Mouse (Mus musculus) intestine, postnatal 0 days (tissue): Measurements from ENCODE around the gene Bmper. TPM values are rescaled to one million over a fixed set of nuclear protein-coding genes. Genes with fewer than 3 reads are reported as not detected.

Experiments used
- ATAC-seq: fragments of 200-750 bp; cut with Nextera tagmentation; 2 replicates; pipeline ENCODE4 v1.8.0; 2017; ENCODE audit warnings: mild to moderate bottlenecking, moderate TSS enrichment, moderate library complexity
- H3K27ac ChIP-seq: fragments of 300-500 bp; sonication (generic); 2 replicates; pipeline ENCODE4 v1.5.1; 2014; ENCODE audit warnings: mild to moderate bottlenecking, low read depth, low read length, moderate library complexity
- H3K27me3 ChIP-seq: fragments of 300-500 bp; sonication (generic); replicated peaks from 2 replicates; pipeline ENCODE4 v1.6.1; 2014; ENCODE audit warnings: low read length, mixed read lengths; ENCODE audit not compliant: control insufficient read depth, insufficient read depth
- H3K36me3 ChIP-seq: fragments of 300-500 bp; sonication (generic); 2 replicates; pipeline ENCODE4 v1.6.1; 2014; ENCODE audit warnings: mild to moderate bottlenecking, moderate library complexity; ENCODE audit not compliant: control insufficient read depth, insufficient read depth
- H3K4me1 ChIP-seq: fragments of 300-500 bp; sonication (generic); replicated peaks from 2 replicates; pipeline ENCODE4 v1.6.1; 2014; ENCODE audit warnings: antibody characterized with exemption, low read length, mixed read lengths; ENCODE audit not compliant: control insufficient read depth, insufficient read depth
- H3K4me2 ChIP-seq: fragments of 300-500 bp; sonication (generic); replicated peaks from 2 replicates; pipeline ENCODE4 v1.6.1; 2014; ENCODE audit warnings: low read depth, mild to moderate bottlenecking, moderate library complexity
- H3K4me3 ChIP-seq: fragments of 300-500 bp; sonication (generic); 2 replicates; pipeline ENCODE4 v1.5.1; 2014; ENCODE audit warnings: low read depth, low read length
- H3K9ac ChIP-seq: fragments of 300-500 bp; sonication (generic); 2 replicates; pipeline ENCODE4 v1.6.1; 2014; ENCODE audit warnings: mild to moderate bottlenecking, low read depth, low read length
- H3K9me3 ChIP-seq: fragments of 300-500 bp; sonication (generic); 2 replicates; pipeline ENCODE4 v1.6.1; 2016; ENCODE audit warnings: mixed run types; ENCODE audit not compliant: control insufficient read depth
- CTCF ChIP-seq: sonication (generic); IDR thresholded peaks from 2 replicates; pipeline ENCODE4 v1.5.1; 2016; ENCODE audit warnings: low read depth, mild to moderate bottlenecking, control low read depth, antibody characterized with exemption, moderate library complexity
- WGBS: fragments of 180-500 bp; shearing (Covaris S2); extraction: QIAGEN DNeasy Blood & Tissue Kit; methylation state at CpG from one replicate; pipeline ENCODE4 v1.1.7; 2014; 5-methylcytosine and 5-hydroxymethylcytosine counted together
- polyA plus RNA-seq: library from polyadenylated mRNA; unstranded; fragments of >200 nt; fragmentation: Nextera tagmentation; extraction: Ambion mirVana; gene quantifications from 2 replicates; pipeline ENCODE4 v1.2.1, GENCODE M21; 2015

The Bmper gene
- polyA plus RNA-seq, 1 experiment from 2014 or later, result 4.1 TPM

DNA sequence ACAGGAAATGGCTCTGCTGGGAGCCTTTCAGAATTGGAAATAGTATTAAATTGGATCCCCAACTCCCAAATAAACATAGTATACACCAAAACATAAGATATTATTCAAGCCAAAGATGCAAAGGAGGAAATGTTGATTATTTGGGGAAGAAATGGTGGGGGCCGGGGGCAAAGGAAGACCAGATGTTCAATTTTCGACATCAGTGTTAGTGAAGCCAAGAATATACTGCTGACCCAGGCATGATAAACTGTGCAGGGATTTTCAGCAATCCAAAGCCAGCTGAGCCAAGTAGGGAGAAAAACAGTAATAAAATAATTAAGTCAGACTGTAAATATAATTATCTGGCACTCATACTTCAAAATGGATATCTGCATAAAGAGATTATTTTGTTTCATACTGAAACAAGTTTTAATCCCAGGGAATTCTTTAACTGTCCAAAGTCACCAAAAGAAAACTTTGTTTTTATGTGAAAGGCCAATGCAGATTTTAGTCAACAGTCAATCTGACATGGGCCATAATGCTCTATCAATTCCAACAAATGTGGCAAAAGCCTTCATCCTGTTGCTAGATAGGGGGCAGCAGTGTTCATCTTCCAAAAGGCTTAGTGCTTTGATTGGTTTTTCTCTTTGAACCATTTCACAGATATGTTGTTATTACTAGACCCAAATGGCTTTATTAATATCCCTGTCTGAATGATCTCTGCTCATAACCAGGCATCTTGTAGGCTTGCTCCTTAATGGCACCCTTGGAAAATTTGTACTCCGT is 30.1 kb upstream of the Bmper start:
- no peaks in the 10 kb centered on the region for H3K27me3 ChIP-seq
- H3K36me3 ChIP-seq, result no peaks in the 10 kb centered on the region
- TF ChIP-seq CTCF, result peak; percentile 41
- no peak overlapping the region for H3K4me3 ChIP-seq
- no peak overlapping the region for H3K27ac ChIP-seq
- no peaks in the 10 kb centered on the region for H3K4me1 ChIP-seq
- no peaks in the 10 kb centered on the region for H3K9me3 ChIP-seq
- H3K4me2 ChIP-seq, result no peak overlapping the region
- 67% methylated on average over 3 of the region's 3 CpGs for WGBS
- H3K9ac ChIP-seq, result no peak overlapping the region
- ATAC-seq, result no peak

GRCm38 (mm10) chr9:23198996-23199395 is 23.9 kb upstream of the Bmper start:
- 96% methylated on average over 4 of the region's 4 CpGs for WGBS
- no peak overlapping the region for H3K27ac ChIP-seq
- no peaks in the 10 kb centered on the region for H3K27me3 ChIP-seq
- H3K4me3 ChIP-seq, result no peak overlapping the region
- no peaks in the 10 kb centered on the region for H3K36me3 ChIP-seq
- no peak overlapping the region for H3K4me2 ChIP-seq
- no peak for ATAC-seq
- no peak for TF ChIP-seq CTCF
- H3K4me1 ChIP-seq, result no peaks in the 10 kb centered on the region
- H3K9ac ChIP-seq, result no peak overlapping the region
- H3K9me3 ChIP-seq, result no peaks in the 10 kb centered on the region

DNA sequence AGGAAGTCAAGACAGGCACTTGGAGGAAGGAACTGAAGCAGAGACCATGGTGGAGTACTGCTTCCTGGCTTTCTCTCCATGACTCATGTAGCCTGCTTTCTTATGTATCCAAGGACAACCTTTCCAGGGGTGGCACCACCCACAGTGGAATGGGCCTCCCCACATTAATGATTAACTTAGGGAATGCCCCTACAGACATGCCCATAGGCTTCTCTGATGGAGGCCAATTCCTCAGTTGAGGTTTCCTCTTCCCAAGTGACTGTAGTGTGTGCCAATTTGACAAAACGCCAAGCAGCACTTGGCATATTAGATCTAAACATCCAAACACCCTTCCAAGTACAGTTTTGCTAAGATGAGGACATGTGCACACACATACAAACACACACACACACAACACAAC is 23.0 kb upstream of the Bmper start:
- Histone ChIP-seq H3K27me3 (no peaks in the 10 kb centered on the region), H3K4me1 (no peaks in the 10 kb centered on the region), H3K4me3 (no peak overlapping the region), H3K9me3 (no peaks in the 10 kb centered on the region), H3K36me3 (no peaks in the 10 kb centered on the region), H3K27ac (no peak overlapping the region), H3K4me2 (no peak overlapping the region), H3K9ac (no peak overlapping the region)
- no peak for TF ChIP-seq CTCF
- ATAC-seq, result no peak
- 78% methylated on average over 1 of the region's 1 CpGs for WGBS

- Histone ChIP-seq H3K4me2 (no peak overlapping the region), H3K9ac (no peak overlapping the region), H3K27me3 (no peaks in the 10 kb centered on the region), H3K36me3 (no peaks in the 10 kb centered on the region), H3K9me3 (no peaks in the 10 kb centered on the region), H3K27ac (no peak overlapping the region), H3K4me3 (no peak overlapping the region), H3K4me1 (no peaks in the 10 kb centered on the region)
- no peak for TF ChIP-seq CTCF
- ATAC-seq, result no peak
- 75% methylated on average over 4 of the region's 4 CpGs for WGBS
These were observed 22.0 kb upstream of the Bmper start for GRCm38 (mm10) chr9:23200828-23201227.

GRCm38 (mm10) chr9:23202431-23202830 is 20.4 kb upstream of the Bmper start:
- no peak for ATAC-seq

DNA sequence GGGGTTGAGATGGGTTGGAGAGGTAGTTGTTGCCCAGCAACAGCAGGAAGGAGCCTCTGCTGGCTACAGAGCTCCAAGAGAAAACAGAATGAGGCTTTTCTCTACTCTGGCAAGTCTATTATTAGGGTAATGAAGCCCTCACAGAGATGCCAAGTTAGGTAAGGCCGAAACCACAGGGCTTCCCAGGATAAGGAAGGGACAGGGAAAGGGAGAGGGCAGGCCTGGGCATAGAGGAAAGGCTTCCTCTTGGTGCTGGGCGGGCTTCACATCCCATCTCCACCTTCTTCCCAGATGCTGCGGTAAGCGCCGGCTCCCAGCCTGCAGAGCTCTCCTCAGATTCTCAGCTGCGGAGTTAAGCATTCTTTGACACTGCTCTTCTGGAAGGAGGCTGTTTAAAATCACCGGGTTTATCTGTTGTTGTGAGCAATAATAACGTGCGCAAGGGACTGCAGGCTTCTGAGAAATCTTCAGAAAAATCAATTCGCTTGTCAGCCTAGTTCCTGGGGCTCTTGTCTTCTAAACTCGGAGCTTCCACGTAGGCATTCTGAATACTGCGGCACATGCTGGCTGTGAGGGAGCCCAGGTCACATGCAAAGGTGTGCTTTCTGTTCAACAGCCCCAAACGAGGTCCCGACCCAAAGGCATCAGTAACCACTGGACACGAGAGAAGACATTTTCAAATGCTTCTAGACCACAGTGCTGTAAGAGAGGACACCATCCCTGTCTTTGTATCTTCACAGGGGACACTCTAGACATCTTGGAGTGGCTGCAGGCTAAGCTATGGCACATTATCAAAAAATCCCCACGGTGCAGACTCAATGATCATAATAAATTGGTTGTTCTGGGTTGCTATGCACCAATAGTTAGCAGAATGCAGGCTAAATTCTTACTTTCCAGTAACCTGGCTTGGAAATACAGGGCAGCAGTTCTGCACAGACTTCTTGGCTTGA is 18.3 kb upstream of the Bmper start:
- TF ChIP-seq CTCF, result no peak
- no peaks in the 10 kb centered on the region for H3K4me1 ChIP-seq
- no peak for ATAC-seq
- no peak overlapping the region for H3K27ac ChIP-seq
- H3K4me3 ChIP-seq, result no peak overlapping the region
- no peaks in the 10 kb centered on the region for H3K36me3 ChIP-seq
- WGBS, result 21% methylated on average over 17 of the region's 17 CpGs
- H3K9ac ChIP-seq, result no peak overlapping the region
- no peaks in the 10 kb centered on the region for H3K9me3 ChIP-seq
- H3K27me3 ChIP-seq, result no peaks in the 10 kb centered on the region
- H3K4me2 ChIP-seq, result no peak overlapping the region

More at GRCm38 (mm10) chr9:23202431-23202830, 20.4 kb upstream of the Bmper start:
- Histone ChIP-seq H3K9me3 (no peaks in the 10 kb centered on the region), H3K4me2 (no peak overlapping the region), H3K9ac (no peak overlapping the region), H3K27ac (no peak overlapping the region), H3K4me3 (no peak overlapping the region), H3K4me1 (no peaks in the 10 kb centered on the region), H3K36me3 (no peaks in the 10 kb centered on the region), H3K27me3 (no peaks in the 10 kb centered on the region)
- TF ChIP-seq CTCF, result no peak
- WGBS, result 87% methylated on average over 4 of the region's 4 CpGs
